Mouse (Mus musculus): ENCODE data around the gene Itgb1.

Itgb1 gene

GRCm38 (mm10) chr8:128685507-128686428, at the start of gene Itgb1:
Gene Itgb1 (plus strand): TSS chr8:128685654.
- DNase-seq (ENCODE audit: low read depth, low spot score), result peak; percentile 86

GRCm38 (mm10) chr8:128643104-128643503, 42.4 kb upstream of the Itgb1 start:
- no peak for DNase-seq (ENCODE audit: low read depth, low spot score)

- no peak for DNase-seq (ENCODE audit: low read depth, low spot score)
Measured at GRCm38 (mm10) chr8:128645452-128645851, 40.0 kb upstream of the Itgb1 start.

- DNase-seq (ENCODE audit: low read depth, low spot score), result no peak
Measured at GRCm38 (mm10) chr8:128646456-128646855, 39.0 kb upstream of the Itgb1 start.

- no peak for DNase-seq (ENCODE audit: low read depth, low spot score)
Measured at GRCm38 (mm10) chr8:128648071-128648470, 37.4 kb upstream of the Itgb1 start.

GRCm38 (mm10) chr8:128650331-128650855, 35.1 kb upstream of the Itgb1 start:
- DNase-seq (ENCODE audit: low read depth, low spot score), result no peak

- DNase-seq (ENCODE audit: low read depth, low spot score), result peak; percentile 61
Measured at GRCm38 (mm10) chr8:128652399-128653109, 32.9 kb upstream of the Itgb1 start.

GRCm38 (mm10) chr8:128653642-128654364, 31.7 kb upstream of the Itgb1 start:
- DNase-seq (ENCODE audit: low read depth, low spot score), result peak; percentile 28

- no peak for DNase-seq (ENCODE audit: low read depth, low spot score)
Measured at GRCm38 (mm10) chr8:128654365-128655099, 30.9 kb upstream of the Itgb1 start.

GRCm38 (mm10) chr8:128662144-128662543, 23.3 kb upstream of the Itgb1 start:
- no peak for DNase-seq (ENCODE audit: low read depth, low spot score)

- no peak for DNase-seq (ENCODE audit: low read depth, low spot score)
Measured at GRCm38 (mm10) chr8:128662696-128663095, 22.8 kb upstream of the Itgb1 start.

GRCm38 (mm10) chr8:128663106-128663505, 22.3 kb upstream of the Itgb1 start:
- DNase-seq (ENCODE audit: low read depth, low spot score), result no peak

- no peak for DNase-seq (ENCODE audit: low read depth, low spot score)
Measured at GRCm38 (mm10) chr8:128666576-128667263, 18.7 kb upstream of the Itgb1 start.

- no peak for DNase-seq (ENCODE audit: low read depth, low spot score)
Measured at GRCm38 (mm10) chr8:128671813-128672212, 13.6 kb upstream of the Itgb1 start.

GRCm38 (mm10) chr8:128672441-128672840, 13.0 kb upstream of the Itgb1 start:
- DNase-seq (ENCODE audit: low read depth, low spot score), result no peak

GRCm38 (mm10) chr8:128672950-128673349, 12.5 kb upstream of the Itgb1 start:
- DNase-seq (ENCODE audit: low read depth, low spot score), result peak; percentile 53

GRCm38 (mm10) chr8:128675848-128676629, 9.4 kb upstream of the Itgb1 start:
- no peak for DNase-seq (ENCODE audit: low read depth, low spot score)

GRCm38 (mm10) chr8:128679909-128680308, 5.5 kb upstream of the Itgb1 start:
- DNase-seq (ENCODE audit: low read depth, low spot score), result no peak

GRCm38 (mm10) chr8:128680548-128681325, 4.7 kb upstream of the Itgb1 start:
- DNase-seq (ENCODE audit: low read depth, low spot score), result peak; percentile 37

All from A20 (cell line).